Mouse (Mus musculus): ENCODE measurements around the gene Tbc1d2b.

The Tbc1d2b gene

DNA sequence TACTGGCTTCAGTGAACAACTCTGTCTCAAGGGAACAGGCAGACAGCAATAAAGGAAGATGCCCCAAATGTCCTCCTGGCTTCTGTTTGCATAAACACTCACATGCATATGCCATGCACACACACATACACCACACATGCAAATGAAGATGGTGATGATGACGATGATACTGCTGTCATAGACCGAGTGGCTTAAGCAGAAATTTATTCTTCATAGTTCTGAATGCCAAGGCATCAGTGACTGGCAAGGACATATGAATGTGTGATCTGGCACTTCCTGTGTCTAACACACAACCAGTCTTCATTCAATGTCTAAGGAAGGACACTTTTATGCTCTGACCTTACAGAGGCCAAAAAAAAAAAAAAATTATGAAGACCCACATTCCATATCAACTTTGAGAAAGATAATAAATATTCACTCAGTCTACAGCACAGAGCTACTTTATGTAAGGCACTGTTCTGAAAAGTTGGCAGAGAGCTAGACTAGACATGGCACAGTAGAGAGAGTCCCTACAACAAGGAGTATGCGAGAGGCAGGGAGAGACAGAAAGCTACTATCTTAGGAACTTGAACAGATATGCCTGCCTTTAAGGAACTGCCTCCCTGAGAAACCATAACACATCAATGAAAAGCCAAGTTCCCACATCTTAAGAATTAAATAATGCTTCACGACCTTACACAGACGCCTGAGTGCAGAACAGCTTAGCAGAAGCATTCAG is 5.1 kb downstream of the Tbc1d2b start:
- CTCF ChIA-PET = no interaction called here

DNA sequence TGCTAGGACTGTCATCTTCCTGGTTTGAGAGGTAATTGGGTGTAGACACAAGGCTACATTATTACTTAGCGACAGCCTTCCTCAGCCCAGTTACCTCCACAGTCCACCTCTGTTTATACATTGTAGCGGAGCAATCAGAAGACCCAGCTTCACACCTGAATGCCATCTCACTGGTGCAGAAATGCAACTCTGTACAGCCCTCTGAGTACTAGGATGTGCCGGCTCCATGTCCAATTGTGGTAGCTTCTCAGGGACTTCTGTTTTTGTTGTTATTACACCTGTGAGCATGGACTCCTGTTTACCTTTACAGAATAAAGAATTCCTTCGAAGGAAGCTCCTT is 7.3 kb downstream of the Tbc1d2b start:
- CTCF ChIA-PET = no interaction called here

DNA sequence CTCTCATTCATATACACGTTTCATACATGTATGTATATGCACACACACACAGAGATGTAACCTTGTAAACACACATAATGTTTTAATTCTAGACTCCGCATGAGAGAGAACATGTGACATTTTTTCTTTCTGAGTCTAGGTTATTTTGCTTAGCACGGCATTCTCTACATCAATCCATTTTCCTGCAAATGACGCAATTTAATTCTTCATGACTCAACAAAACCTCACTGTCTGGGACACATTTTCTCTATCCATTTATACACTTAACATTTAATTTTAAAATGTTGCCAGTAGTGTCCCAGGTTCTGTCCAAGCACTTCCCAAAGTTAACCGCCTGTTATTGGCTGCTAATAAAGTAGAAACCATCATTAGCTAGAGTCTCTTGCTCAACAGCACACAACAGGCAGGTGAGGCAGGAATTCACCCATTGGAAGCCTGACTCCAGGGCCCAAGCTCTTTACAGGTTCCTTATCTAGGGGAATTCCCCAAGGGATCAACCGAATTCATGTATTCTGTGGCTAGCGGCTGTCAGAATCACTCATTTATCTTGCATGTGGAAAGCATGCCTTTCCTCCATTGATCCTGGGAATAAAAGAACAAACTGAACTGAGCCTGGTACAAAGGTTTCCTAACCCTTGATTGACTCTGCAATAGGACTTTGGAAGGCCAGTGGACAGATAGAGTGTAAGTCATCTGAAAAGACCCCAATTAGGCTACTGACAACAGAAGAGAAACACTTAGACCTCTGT is 7.8 kb downstream of the Tbc1d2b start:
- CTCF ChIA-PET = no interaction called here

DNA sequence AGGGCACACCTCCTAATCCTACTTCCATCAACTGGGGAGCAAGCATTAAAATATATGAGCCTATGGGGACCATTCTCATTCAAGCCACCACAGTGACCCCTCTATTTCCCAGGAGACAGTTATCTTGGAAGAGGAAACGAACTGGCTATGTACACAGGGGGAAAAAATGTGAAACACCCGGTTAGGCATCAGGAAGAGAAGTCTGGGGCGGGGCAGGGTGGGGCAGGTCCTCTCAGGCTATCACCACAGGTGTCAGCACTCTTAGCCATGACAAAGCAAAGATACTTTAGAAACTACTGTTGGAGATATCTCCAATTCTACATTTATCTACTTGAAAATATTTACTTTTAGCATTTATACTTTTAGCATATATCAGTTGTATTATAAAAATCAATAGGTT is 8.5 kb downstream of the Tbc1d2b start:
- CTCF ChIA-PET = no interaction called here

DNA sequence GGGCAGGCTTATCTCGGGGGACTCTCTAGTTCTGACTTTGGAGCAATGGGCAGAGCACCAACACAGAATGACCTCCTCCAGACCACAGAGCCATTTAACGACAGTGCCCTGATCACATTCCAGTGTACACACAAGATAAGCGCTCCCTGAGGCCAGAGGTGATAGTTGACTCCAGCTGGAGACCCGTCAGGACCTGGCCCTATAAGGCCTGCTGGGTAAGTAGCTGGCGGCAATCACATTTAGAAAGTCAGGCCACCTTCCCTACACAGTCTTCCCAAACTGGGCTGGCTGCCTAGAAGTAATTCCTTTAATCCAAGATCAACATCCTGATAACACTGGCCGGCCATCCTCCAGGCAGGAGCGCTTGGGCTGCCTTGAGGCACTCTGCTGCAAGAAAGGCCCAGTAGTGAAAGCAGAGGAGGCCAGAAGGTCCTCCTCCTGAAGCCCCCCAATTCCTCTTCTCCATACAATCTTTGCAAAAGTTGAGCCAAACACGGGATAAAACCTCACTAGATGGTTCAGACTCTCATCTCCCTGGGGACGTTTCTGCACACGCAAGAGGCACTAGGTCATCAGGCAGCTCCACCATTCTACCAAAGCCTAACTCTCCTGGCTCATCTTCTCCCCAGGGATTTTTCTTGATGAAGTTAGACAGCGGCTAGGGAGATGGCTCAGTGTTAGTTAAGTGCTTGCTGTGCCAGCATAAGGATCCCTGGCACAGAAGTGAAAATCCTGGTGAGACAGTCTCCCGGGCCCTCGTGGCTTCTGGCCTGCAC is 9.8 kb downstream of the Tbc1d2b start:
- CTCF ChIA-PET = no interaction called here

DNA sequence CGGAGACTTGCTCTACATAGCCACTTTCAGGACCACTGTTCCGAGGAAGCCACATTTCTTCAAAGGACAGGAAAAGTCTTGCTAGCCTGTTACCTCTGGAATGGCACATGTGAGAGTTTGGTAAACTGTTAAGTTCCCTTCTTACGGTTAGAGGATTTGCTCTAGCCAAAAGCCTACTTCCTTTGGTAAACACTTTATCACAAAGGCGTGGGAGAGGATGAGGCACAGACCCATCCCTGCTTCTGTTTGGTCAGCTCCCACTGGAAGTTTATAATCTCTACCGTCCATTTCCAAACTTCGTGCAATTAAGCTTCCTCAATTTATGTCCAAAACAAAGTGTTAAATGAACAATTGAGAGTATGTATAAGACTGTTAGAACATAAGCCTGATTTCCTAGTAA is 10.5 kb downstream of the Tbc1d2b start:
- CTCF ChIA-PET = no interaction called here

DNA sequence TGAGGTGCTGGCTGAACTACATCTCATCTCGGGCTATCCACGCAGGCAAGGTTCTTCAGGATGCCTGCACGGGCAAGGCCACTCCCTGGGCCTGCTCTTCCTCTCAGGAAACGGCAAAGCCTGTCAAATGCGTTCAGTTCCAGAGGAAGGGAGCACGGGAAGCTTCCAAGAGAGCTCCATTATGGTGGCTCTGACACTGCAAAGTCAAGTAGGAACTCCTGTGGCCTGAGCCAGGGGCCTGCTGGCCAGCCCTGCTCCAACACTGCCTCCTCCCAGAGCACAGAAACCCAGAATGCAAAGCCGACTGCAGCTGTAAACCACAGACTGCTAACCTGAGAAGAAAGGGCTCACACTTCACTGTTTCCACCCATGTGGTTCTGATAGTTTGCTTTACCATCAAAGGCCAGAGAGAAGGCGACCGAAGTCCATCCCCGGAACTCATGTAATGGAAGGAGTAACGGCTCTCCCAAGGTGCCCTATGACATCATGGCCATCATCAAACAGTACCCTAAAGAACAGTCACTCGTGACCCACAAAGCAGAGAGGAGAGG is 11.1 kb downstream of the Tbc1d2b start:
- CTCF ChIA-PET = no interaction called here

DNA sequence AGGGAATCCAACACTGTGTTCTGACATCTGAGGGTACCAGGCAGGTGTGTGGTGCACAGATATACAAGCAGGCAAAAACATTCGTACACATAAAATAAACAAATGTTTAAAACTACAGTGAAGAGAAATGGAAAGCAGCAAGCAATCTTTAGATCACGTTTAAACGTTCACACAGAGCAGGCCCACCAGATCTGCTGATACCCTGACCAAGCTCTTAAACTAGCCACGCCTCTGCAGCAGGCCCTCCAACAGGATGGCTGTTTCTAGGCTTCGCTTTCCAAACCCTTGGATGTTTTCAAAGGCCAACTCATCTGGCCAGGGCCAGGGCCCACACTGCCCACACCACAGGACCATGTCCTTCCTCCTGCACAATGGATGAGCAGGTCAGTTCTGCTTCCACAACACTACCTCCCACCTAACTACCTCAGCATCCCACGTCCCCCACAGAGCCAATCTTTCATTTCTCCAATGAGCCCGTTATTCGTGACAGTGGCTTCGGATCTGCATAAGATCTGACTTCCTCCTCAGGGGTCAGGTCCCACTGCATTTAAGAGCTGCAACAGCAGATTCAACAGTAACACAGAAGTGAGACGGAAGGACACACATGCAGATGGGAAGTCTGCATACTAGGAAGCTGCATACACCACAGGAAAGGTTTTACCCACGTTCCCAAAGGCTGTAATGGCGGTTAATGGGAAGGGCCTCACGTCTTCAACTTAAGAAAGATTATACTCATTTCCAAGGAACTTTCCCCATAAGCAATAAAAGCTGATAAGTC is 12.7 kb downstream of the Tbc1d2b start:
- CTCF ChIA-PET = no interaction called here

DNA sequence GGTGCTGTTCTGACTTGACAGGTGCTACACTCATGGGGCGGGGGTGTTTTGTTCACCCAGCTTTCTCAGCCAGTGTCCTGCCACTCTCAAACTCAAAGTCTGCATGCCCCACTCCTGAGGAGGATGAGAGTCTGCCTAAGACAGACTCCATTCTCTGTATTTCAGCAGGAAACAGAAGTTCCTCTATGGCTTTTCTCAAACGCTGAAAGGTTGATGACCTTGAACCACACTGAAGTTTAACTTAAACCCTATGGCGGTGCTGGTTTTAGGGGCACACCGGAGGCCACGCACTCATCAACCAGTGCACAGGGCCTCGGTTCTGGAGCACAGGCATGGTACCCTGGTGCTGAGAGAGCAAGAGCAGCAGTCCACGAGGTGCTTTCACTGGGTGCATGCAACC is 13.4 kb downstream of the Tbc1d2b start:
- CTCF ChIA-PET = no interaction called here

DNA sequence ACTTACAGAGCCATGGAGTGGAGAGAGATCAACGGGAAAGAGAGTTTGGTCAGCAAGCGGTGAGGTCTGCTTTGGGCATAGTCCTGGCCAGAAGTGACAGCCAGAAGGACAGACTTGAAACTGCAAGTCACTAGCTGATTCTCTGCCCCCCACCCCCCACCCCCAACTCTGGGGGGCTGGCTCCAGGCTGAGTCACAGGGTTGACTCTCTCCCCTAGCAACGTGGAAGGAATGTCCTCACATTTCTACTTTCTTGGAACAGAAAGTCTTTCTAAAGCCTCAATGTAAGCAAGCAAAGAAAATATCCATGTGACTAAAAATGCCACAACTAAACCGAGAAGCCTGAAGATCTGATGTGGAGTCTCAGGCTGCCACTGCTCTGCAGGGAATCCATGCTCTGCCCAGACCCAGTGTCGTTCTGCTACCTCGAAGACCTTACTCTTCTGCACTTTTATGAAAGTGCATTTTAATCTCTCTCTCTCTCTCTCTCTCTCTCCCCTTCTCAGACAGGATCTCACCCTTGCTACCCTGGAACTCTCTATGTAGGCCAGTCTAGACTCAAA is 14.7 kb downstream of the Tbc1d2b start:
- CTCF ChIA-PET = no interaction called here

DNA sequence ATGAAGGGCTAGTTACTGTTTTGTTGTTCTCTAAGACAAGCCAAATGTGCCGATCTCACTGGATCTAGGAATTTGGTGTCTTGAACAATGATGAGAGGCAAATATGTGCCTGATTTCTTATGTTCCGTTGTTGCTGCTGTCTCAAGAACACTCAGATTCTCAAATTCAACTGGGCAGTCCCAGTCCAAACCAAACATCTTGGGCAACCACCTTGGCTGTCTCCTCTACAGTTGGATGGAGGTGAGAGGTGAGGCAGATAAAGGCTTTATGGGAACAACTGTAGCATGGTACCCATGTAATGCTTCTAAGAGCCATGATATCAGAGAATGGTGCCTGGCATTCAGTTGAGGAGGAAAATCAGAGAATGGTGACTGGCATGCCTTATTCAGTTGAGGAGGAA is 17.4 kb downstream of the Tbc1d2b start:
- CTCF ChIA-PET = no interaction called here

DNA sequence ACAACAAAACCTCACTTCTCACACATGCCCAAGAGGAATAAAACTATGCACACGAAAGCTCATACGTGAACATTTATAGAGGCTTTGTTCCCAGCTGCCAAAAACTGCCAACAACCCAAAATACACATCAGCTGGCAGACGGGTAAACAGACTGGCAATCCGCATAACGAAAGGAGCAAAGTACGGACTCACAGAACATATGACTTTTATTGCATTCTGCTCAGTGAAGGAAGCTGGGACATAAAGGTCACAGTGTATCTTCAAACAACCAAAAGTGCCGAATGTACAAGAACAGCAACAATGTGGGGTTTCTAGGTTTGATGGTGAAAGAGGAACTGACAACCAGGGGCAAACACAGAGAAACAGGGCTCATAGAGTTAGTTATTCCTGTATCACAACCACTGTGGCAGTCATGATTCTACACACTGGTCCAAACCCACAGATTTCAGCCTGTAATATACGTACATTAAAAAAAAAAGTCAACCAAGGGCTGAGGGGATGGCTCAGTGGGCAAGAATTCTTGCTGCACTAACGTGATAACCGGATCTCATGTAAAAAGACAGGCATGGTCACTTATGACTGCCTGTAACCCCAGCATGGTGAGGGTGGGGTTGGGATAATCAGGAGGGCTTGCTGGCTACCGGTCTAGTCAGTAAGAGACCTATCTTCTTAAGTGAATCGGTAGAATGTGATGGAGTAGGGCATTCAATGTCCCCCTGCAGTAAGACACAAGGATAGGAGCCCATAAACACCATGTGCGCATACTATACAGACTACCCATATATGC is 19.4 kb downstream of the Tbc1d2b start:
- CTCF ChIA-PET = no interaction called here

DNA sequence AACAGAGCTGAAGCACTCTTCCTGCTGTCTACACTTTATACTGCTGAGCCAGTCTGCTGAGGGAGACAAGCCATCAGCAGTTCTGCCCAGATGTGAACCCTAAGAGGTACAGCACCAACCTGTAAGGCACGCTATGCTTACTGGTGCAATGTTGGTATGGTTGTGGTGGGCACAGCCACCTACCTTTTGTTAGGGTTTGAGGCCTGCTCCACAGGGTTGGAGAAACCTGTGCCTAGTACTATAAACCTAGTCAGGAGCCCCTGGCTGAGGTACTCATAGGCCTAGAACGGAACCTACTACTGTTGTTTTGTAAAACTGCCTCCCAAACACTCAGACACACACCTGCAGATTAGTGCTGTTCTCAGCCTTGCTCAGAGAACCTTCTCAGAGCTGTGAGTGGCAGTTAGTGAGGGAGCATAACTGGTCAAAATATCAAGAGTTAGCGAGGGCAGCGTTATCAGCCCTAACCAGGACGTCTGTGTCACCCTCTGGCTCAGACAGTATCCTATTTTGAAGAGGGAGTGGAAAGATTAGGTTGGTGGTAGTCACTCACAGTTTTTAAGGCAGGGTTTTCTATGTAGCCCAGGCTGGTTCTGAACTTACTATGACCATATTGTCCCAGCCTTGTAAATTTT is 20.3 kb downstream of the Tbc1d2b start:
- CTCF ChIA-PET = no interaction called here

DNA sequence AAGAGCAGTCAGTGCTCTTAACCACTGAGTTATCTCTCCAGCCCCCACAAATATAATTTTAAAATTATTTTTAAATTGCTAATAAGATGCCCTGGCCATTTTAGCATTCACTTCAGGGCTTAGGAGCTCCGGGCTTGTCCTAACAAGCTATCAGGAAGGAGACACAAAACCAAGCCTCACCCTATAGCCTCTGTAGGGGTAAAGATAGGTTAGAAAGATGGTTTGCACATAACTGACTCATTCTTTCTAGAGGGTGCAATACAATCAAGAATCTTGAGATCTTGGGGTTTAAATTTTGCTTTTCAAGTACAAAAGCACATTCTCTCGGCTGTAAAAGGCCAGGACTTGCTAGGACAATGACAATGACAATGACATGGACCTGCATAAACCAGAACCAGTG is 21.6 kb downstream of the Tbc1d2b start:
- CTCF ChIA-PET = no interaction called here

DNA sequence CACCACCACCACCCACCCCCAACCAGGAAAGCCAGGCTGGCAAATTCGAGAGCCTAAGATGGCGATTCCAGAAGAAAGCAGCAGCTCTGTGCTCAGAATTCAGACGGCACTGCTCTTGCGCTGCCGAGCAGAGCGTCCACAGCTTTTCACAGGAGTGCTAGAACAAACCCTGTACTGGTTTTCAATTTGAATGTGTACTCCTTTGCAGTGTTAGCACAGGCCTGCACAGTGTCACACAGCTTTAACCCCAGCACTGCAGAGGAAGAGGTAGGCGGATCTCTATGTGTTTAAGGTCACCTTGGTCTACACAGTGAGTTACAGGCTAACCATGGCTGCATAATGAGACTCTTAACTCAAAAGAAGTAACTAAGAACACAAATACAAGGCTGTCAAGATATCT is 22.3 kb downstream of the Tbc1d2b start:
- CTCF ChIA-PET = no interaction called here

DNA sequence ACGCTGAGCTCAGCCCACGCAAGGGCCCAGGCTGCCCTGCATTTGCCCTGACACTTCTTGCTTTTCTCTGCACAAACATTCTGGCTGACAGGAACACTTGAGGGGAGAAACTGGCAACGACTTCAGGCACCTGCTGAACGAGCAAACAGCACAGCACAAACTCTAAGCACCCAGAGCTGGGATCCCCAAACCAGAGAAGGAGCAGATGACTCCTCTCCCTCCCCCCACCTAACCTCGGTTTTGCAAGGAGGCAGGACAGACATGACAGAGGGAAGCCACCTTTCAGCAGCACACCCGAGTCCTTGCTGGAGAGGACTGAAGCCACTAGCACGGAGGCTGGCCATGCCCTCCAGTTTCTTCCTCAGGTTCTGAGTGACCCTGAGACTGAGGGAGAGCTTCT is 23.3 kb downstream of the Tbc1d2b start:
- CTCF ChIA-PET = no interaction called here

DNA sequence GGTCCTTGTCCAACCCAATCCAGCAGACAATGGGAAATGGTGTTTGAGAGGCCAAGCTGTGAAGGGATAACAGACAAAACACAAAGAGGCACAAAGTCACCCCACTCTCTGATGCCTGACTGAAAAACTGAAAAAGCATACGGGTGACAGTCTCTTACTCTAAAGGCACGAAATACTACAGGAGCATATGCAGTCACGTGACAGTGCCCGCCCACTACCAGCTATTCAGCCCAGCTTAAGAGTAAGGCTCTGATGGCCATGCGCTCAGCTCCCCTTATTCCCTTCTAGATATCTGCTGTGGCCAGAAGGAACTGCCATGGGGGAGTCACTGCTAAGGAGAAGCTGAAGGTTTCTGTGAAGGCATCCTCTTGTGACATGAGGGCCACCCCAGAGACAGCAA is 24.8 kb downstream of the Tbc1d2b start:
- CTCF ChIA-PET = no interaction called here

DNA sequence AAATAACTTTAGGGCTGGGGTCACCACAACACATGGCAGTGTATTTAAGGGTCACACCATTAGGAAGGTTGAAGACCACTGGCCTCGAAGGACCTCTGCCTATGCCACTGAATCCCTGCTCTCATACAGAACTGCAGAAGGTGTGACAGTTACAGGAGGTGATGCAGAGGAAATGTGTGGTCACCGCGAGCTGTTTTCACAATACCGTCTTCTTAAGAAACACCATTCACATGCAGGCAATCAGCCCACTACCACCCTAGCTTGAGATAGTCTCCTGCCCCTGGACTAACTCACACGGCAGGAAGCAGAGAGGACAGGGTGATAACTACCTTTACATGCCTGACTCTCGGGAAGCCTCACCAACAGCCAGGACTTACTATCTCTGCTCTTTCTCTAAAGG is 25.4 kb downstream of the Tbc1d2b start:
- CTCF ChIA-PET = no interaction called here

DNA sequence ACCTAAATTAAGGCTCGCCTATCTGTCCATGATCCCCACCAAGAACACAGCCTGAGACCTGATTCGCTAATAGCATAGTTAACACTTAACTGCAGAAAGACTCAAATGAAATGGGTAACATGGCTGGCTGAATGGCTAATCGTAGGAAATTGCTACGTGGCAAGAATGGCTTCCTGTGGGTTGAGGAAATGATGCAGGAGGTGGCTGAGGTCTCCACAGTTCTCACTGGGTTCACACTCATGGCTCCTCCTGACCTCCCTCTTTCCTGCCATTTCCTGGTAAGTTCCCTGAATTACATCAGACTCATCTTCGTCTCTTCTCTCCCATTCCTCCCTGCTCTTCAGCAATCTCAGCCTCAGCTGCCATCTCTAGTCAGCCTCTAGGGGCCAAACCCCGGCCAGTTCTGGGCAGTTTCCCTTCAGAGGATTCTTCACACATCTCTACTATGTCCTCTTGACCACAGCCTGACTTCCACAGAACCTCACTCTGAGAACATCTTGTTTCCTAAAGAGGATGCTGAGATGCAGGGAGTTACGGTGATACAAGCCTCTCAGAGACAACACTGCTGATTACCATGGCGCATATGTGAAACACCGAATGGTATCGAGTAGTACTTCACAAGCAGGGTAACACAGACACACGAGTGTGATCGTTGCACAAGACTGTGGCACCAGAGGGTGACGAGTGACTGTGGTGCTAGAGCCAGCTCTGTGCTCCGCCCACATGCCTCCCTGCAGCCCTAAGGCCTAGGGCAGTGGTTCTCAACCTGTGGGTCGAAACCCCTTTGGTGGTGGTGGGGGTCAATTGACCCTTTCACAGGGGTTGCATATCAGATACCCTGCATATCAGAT is 26.1 kb downstream of the Tbc1d2b start:
- CTCF ChIA-PET = no interaction called here

DNA sequence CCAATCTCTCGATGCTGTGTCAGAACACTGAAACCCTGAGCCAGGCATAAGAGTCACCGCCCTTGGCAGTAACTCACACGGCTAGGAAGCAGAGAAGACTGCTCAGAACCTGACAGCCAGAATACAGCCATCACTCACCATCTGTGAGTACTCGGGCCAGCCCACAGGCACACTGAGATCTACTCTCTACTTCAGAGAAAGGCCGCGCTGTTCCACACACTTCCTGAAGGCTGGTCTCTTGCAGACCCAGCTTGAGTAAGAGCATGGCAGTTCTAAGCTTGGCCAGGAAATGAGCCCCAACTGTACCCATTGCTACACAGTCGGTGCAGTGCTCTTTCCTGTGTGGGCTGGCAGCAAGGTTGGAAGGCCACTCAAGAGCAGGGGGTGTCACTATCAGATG is 27.7 kb downstream of the Tbc1d2b start:
- CTCF ChIA-PET = no interaction called here
